Mouse (Mus musculus): ENCODE measurements at regions not wholly inside any gene's neighbourhood (a gene's known extent, or its start where the extent isn't known, plus 50 kb on each side); places are given as distances from the start of the nearest gene placed in this dataset.

DNA sequence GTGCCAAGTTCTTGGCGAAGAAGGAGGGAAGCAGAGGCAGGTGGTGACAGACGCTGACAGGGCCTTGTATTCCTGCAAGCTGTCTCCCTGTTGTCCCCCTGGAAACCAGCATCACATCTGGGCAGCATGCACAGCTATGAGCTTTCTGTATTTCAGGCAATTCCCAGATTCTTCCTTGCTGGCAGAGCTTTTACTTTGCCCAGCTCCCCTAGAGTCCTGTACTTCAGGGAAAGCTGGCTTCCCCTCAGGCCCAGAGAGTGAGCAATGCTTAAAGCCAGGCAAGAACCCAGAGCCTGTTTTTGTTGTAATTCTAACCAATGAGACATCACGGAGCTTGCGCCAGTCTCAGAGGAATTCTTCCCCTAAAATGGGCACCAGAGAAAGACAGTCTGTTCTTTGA is 238.3 kb upstream of the Gm4791 start:
- no peak for TF ChIP-seq RAD21 (IDR thresholded peaks at IDR 0.05; ENCODE audit: low read depth, low read length)
- no peak for TF ChIP-seq MAZ (IDR thresholded peaks at IDR 0.05; ENCODE audit: low read depth, low read length)
- TF ChIP-seq TAL1 (IDR thresholded peaks at IDR 0.05; ENCODE audit: low read length) = no peak
- TF ChIP-seq USF2 (IDR thresholded peaks at IDR 0.05; ENCODE audit: borderline replicate concordance in 1 of 2, insufficient read depth in 1 of 2, low read depth in 1 of 2, low read length in 2 of 2) = no peak
- no peak for TF ChIP-seq CTCF (IDR thresholded peaks at IDR 0.05 in 2 of 3, conservative IDR thresholded peaks at IDR 0.05 in 1 of 3; ENCODE audit: control insufficient read depth in 1 of 3, insufficient read depth in 1 of 3, low read depth in 2 of 3, low read length in 3 of 3, poor library complexity in 1 of 3, severe bottlenecking in 1 of 3)
- TF ChIP-seq E2F4 (IDR thresholded peaks at IDR 0.05; ENCODE audit: borderline replicate concordance, low read depth, low read length) = no peak
- no peak for TF ChIP-seq EP300 (IDR thresholded peaks at IDR 0.05; ENCODE audit: low read depth in 1 of 2, low read length in 2 of 2)
- no peak for TF ChIP-seq ETS1 (IDR thresholded peaks at IDR 0.05; ENCODE audit: low read depth, low read length)
- DNase-seq (ENCODE audit: low read depth, low spot score) = no peak
- Histone ChIP-seq H3K4me3 (ENCODE audit: control insufficient read depth in 1 of 2, insufficient read depth in 1 of 2, low read depth in 2 of 2, low read length in 2 of 2) (no peak overlapping the region), H3K9me3 (replicated peaks; ENCODE audit: insufficient read depth, low read length) (no peaks in the 10 kb centered on the region), H3K79me2 (ENCODE audit: control insufficient read depth, insufficient read depth, low read length, poor library complexity) (no peaks in the 10 kb centered on the region), H3K36me3 (ENCODE audit: control insufficient read depth in 1 of 2, insufficient read depth in 2 of 2, low read length in 2 of 2) (no peaks in the 10 kb centered on the region), H3K27ac (ENCODE audit: control insufficient read depth, low read depth, low read length) (no peak overlapping the region), H3K9ac (ENCODE audit: control insufficient read depth, low read depth, low read length, poor library complexity, severe bottlenecking) (no peak overlapping the region), H3K4me1 (ENCODE audit: control insufficient read depth in 1 of 2, insufficient read depth in 2 of 2, low read length in 2 of 2) (no peaks in the 10 kb centered on the region), H3K27me3 (ENCODE audit: control insufficient read depth in 1 of 2, insufficient read depth in 2 of 2, low read length in 2 of 2) (no peaks in the 10 kb centered on the region)

DNA sequence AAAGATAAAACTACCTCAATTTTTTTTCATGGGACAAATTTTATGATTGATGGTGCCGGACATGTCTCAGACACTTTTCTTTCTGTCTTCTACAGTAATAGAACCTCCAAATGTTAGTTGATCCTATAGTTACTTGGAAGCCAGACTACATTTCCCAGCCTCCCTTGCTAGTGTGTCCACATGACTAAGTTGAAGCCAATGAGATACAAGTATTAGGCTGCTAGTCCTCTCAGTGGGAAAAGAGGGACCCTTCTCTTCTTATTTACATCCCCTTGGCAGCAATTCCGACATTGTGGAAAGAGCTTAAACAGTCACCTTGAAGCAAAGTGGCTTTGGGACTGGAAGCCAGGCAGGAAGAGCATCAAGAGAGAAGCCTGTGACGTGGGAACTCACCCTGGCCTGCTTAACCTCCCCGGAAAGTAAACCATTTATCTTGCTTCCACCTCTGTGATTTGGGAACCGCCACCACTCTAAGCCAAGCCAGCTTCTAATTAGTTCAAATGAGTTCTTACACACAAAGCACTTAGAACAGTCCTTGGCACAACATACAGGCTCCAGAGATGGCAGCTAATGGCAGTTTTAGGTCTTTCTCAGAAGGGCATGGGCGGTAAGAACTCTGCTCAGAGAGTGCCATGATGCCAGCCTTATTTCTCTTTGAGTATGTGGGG is 241.4 kb upstream of the Gm4791 start:
- H3K9me3 ChIP-seq (replicated peaks; ENCODE audit: insufficient read depth, low read length) = no peaks in the 10 kb centered on the region

More for the DNA sequence above, 241.4 kb upstream of the Gm4791 start:
- Histone ChIP-seq H3K79me2 (ENCODE audit: control insufficient read depth, insufficient read depth, low read length, poor library complexity) (no peaks in the 10 kb centered on the region), H3K4me3 (ENCODE audit: control insufficient read depth in 1 of 2, insufficient read depth in 1 of 2, low read depth in 2 of 2, low read length in 2 of 2) (no peak overlapping the region), H3K4me1 (ENCODE audit: control insufficient read depth in 1 of 2, insufficient read depth in 2 of 2, low read length in 2 of 2) (no peaks in the 10 kb centered on the region), H3K27ac (ENCODE audit: control insufficient read depth, low read depth, low read length) (no peak overlapping the region), H3K36me3 (ENCODE audit: control insufficient read depth in 1 of 2, insufficient read depth in 2 of 2, low read length in 2 of 2) (no peaks in the 10 kb centered on the region), H3K27me3 (ENCODE audit: control insufficient read depth in 1 of 2, insufficient read depth in 2 of 2, low read length in 2 of 2) (no peaks in the 10 kb centered on the region), H3K9ac (ENCODE audit: control insufficient read depth, low read depth, low read length, poor library complexity, severe bottlenecking) (no peak overlapping the region)
- TF ChIP-seq TCF12 (IDR thresholded peaks at IDR 0.05; ENCODE audit: low read depth, low read length) (no peak), KAT2A (conservative IDR thresholded peaks at IDR 0.05; ENCODE audit: low read depth, low read length) (no peak), CTCF (IDR thresholded peaks at IDR 0.05 in 2 of 3, conservative IDR thresholded peaks at IDR 0.05 in 1 of 3; ENCODE audit: control insufficient read depth in 1 of 3, insufficient read depth in 1 of 3, low read depth in 2 of 3, low read length in 3 of 3, poor library complexity in 1 of 3, severe bottlenecking in 1 of 3) (no peak), SIN3A (IDR thresholded peaks at IDR 0.05; ENCODE audit: low read length) (no peak), MEF2A (IDR thresholded peaks at IDR 0.05; ENCODE audit: extremely low read depth, insufficient replicate concordance, low read depth, low read length, poor library complexity, severe bottlenecking) (no peak), BHLHE40 (IDR thresholded peaks at IDR 0.05; ENCODE audit: borderline replicate concordance, low read depth, low read length) (no peak), USF2 (IDR thresholded peaks at IDR 0.05; ENCODE audit: borderline replicate concordance in 1 of 2, insufficient read depth in 1 of 2, low read depth in 1 of 2, low read length in 2 of 2) (no peak), ZC3H11A (IDR thresholded peaks at IDR 0.05; ENCODE audit: low read depth, low read length) (no peak), ZNF384 (IDR thresholded peaks at IDR 0.05; ENCODE audit: low read depth, low read length) (no peak), NRF1 (IDR thresholded peaks at IDR 0.05; ENCODE audit: insufficient read depth, low read depth, low read length, poor library complexity, severe bottlenecking) (no peak), MAZ (IDR thresholded peaks at IDR 0.05; ENCODE audit: low read depth, low read length) (no peak), CHD1 (IDR thresholded peaks at IDR 0.05; ENCODE audit: low read depth, low read length) (no peak), E2F4 (IDR thresholded peaks at IDR 0.05; ENCODE audit: borderline replicate concordance, low read depth, low read length) (no peak), RAD21 (IDR thresholded peaks at IDR 0.05; ENCODE audit: low read depth, low read length) (no peak), GATA1 (IDR thresholded peaks at IDR 0.05; ENCODE audit: low read depth, low read length) (no peak), CHD2 (IDR thresholded peaks at IDR 0.05; ENCODE audit: low read length) (no peak), UBTF (IDR thresholded peaks at IDR 0.05; ENCODE audit: borderline replicate concordance, insufficient read depth, low read depth, low read length) (no peak), EP300 (IDR thresholded peaks at IDR 0.05; ENCODE audit: low read depth in 1 of 2, low read length in 2 of 2) (no peak)
- DNase-seq (ENCODE audit: low read depth, low spot score) = no peak

Data from MEL (cell line).